Mouse (Mus musculus): ENCODE measurements around the gene Aloxe3. TPM values are rescaled to one million over a fixed set of nuclear protein-coding genes. Genes with fewer than 3 reads are reported as not detected.
A peak's percentile ranks its signal among the peaks of the same experiment; 100 is the strongest.
"Not testable (repeated sequence)": the region's sequence is repeated elsewhere in the genome, so short reads cannot be mapped to it uniquely, and the experiment has no call there.

The Aloxe3 gene
- not detected for total RNA-seq (2021)

DNA sequence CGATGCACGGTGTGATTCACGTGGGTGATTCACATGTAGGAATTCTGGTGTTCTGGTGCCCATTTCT, at the start of gene Aloxe3:
Gene Aloxe3, plus strand, starts transcription at position 45 of the 67 bp plus-strand sequence.
- DNase-seq = no peak
- intact Hi-C loops (cut with DNase I) = loop anchor here (5.0 kb wide), 2 partner anchors 117 to 223 kb away; partner anchors contain the start of gene Rpl26

DNA sequence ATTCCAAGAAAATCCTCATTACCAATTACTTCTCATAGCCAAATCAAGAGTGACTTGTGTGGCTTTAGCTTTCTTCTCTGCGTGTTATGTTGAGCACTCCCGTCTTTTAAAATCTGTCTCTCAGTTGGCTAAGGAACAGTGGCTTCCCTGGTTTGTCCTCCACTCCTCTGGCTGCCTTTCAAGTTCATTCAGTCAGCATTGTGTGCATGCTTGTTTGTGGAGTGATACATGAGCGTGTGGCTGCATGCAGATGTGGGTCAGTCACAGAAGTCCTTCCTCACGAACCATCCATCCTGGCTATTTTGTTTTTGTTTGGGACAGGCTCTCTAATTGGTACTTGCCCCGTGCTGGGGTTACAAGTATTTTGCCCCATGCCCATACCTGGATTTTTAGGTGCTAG, 49.1 kb upstream of the Aloxe3 start:
- intact Hi-C loops (cut with DNase I) = no loop called here
- no peak for DNase-seq

DNA sequence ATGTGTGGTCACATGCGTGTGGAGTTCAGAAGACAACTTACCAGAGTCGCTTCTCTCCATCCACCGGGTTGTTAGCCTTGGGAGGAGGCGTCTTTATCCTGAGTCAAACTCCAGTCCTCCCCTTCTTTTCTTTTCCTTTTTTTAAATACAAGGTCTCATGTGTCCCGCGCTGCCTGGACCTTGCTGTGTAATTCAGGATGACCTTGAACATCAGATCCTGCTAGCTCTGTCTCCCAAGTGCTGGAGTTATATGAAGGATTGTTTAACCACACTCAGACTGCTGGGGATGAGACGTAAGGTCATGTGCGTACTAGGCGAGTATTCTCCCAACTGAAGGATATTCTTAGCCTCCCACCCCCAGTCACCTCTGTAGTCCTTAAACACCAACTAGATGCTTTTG, 48.4 kb upstream of the Aloxe3 start:
- no peak for DNase-seq
- intact Hi-C loops (cut with DNase I) = no loop called here

DNA sequence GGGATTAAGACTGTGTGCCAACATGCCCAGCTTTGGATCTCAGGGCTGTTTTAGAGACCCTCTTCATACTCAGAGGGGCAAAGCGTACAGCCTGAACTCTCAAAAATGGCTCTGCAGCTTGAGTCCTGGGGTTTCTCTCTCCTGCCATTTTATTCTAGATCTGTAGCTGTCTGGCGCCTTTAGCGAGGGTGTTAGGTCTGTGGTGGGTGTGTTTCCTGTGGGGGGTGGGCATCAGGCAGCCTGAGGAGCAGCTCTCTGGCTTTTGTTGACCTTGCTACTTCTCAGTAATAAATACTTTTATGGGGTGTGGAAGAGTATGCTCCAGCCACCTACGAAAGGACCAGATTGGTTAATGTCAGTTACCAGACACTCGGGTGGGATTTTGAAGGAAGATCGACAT, 47.7 kb upstream of the Aloxe3 start:
- no peak for DNase-seq
- intact Hi-C loops (cut with DNase I) = no loop called here

DNA sequence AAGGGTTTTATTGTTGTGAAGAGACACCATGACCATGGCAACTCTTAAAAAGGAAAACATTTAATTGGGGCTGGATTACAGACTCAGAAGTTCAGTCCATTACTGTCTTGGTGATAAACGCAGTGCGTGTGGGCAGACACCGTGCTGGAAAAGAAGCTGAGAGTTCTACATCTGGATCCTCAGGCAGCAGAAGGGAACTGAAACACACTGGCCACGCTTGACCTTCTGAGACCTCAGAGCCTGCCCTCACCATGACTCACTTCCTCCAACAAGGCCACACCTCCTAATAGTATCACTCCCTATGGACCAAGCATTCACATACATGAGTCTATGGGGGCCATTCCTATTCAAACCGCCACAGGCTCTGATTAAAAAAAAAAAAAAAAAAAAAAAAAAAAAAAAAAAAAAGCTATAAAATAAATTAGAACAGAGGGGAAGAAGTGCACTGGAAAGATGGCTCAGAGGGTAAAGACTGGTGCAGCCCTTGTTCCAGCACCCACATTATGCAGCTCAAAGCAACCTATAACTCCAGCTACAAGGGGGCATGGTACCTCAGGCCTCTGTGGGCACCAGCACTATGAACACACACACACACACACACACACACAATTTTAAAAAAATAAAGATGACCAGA, 46.8 kb upstream of the Aloxe3 start:
- intact Hi-C loops (cut with DNase I) = no loop called here
- peak in 1 of 2 experiments; percentile 18 for DNase-seq

DNA sequence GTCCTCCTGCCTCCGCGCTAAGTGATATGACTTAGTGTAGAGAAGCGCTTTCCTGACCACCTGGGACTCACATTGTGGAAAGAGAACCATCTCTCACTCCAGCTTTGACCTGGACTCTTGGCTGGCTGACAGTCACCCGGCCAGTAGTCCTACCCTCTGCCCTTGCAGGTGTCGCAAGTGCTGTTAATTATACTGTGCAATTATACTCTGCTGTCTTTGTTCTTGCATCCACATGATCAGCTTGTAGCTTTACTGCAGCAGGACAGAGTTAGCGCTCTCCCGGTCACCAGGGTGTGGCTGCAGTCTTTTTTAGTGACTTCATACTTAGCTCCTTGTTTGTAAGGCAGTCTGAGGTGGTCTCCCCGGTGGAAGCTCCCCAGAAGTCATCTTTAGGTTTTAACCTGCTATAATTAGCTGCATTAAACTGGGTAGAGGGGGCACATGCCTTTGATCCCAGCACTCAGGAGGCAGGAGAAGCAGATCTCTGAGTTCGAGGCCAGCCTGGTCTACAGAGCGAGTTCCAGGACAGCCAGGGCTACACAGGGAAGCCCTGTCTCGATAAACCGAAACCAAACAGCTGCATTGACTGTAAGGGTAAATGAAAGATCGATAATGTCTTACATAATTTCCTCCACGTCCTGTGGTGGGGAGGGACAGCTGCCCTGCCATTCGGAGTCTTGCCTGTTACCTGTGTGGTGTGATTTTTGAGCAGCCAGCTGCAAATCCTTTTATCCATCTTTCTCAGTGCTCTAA, 45.4 kb upstream of the Aloxe3 start:
- intact Hi-C loops (cut with DNase I) = no loop called here
- DNase-seq = no peak

DNA sequence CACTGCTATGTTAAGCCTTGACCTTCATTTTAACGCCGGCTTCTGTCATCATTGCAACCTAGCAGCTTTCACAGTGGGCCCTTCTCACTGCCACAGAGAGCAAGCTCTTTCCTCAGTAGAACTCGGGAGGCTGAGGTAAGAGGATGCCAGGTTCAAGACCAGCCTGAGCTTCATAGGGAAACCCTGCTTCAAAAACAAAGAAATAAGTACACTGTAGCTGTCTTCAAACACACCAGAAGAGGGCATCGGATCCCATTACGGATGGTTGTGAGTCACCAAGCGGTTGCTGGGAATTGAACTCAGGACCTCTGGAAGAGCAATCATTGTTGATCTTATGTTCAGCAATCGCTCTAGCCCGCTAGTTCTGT, 44.9 kb upstream of the Aloxe3 start:
- intact Hi-C loops (cut with DNase I) = no loop called here
- no peak for DNase-seq

DNA sequence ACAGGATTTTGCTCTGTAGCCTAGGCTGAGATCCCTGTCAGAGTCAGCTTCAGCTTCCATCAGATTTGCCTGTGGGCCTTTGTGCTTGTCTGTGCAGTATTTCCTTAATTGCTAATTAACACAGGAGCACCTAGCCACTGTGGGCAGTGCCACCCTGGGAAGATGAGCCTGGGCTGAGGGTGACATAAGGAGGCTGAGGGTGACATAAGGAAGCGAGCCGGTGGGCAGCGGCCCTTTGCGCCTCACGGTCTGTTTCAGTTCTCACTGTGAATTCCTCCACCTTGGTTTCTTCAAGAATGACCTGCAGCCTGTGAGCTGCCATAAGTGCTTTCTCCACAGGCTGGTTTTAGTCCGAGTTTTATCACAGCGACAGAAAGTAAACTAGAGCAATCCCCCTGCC, 44.1 kb upstream of the Aloxe3 start:
- intact Hi-C loops (cut with DNase I) = no loop called here
- no peak for DNase-seq

DNA sequence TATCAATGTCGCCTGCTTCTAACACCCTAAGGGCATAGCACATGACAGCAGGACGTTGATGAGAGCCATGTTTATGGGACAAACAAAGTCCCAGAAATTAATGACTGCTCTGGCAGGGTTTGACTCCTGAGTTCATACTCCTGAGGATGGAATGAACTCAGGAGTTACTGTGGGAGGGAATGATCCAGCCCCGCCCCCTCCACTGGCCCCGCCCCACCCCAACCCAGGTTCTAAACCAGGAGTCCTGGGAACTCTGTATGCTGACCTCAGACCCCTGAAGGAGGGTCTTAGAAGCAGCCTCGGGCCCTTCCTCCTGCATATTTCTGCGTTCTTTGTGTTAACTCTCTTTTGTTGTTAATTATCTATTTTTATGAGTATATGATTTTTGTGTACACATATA, 40.1 kb upstream of the Aloxe3 start:
- intact Hi-C loops (cut with DNase I) = no loop called here
- DNase-seq = no peak

DNA sequence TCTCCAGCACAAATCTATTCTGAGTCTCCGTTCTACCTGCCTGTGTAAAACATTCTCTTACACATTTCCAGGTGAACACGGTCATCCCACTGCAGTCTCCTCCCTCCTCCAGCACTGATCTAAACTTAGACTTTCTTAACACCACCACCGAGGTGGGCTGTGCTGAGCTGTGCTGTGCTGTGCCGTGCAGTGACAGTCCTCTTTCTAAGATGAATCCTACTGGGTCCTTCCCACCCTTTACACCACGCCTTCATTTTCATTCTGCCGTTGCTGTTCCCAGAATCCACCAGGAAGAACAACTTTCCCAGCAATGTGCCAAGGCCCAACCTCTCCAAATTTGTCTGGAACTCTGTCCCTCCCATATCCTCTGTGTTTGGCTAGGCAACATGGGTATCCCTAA, 39.3 kb upstream of the Aloxe3 start:
- no peak for DNase-seq
- intact Hi-C loops (cut with DNase I) = no loop called here

DNA sequence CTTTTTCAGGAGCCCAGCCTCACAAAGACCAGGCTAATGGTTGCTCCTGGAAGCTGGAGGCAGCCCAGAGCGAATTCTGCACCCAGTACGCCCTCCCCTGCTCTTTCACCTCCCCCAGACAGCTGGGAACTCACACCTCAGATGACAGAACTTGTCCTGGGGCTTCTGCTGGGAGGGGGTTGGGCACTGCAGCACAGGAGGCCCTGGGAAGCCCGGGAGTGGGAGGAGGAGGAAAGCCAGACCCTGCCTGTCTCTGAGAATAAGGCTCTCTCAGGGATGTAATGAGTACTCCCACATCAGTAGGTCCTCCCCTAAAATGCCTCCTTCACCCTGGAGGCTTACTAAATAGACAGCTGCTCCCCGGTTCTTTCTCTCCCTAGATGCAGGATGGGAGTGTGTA, 38.6 kb upstream of the Aloxe3 start:
- no peak for DNase-seq
- intact Hi-C loops (cut with DNase I) = no loop called here

DNA sequence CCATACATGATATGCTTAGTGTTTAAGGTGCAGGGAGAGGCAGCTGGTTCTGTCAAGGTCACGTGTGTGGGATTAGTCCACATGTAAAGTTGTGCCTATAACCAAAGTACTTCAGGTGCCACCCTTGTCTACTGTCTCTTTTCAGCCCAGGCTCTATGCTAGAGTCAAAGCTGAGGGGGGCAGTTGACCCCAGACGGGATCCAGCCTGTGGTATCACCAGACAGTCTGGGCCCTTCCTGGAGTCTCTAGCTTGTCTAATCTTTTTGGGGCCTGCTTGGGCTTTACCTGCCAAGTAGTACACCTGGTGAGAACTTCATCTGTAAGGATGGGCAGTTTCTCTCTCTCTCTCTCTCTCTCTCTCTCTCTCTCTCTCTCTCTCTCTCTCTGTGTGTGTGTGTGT, 38.1 kb upstream of the Aloxe3 start:
- intact Hi-C loops (cut with DNase I) = no loop called here
- no peak for DNase-seq

DNA sequence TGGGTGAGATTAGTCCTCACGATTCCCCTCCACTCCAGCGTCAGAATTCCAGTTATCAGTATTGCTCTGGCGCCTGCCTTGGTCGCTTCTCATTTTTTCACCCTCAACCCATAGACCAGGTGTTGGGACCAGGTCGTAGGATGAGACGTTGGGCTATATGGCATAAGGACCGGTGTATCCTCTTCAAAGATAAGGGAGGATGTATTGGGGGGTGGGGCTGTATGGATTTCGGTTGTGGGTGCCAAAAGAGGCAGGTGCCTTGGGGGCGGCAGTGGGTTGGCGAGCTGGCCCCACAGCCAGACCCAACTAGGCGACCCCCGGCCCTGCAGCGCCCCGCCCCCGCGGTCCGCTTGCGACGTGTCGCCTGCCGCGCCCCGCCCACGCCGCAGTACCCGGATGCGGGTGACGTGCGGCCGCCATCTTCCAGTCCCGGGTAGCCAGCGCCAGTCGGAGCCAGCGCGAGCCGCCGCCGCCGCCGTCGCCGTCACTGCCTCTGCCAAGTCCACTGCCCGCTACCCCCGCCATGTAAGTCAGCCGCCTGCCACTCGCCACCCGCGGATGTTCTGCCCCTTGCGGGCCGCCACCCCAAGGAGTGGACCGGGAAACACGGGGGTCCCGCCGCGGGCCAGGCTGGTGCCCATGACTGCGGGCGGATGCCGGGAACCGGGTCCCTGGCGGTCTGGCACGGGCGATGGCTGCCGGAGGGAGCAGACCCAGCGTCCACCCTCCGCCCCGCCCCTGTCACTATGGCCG, 37.4 kb upstream of the Aloxe3 start, which contains the start of gene Vamp2:
Gene Vamp2, plus strand, starts transcription at position 388 of the 753 bp plus-strand sequence.
- intact Hi-C loops (cut with DNase I) = loop anchor here (2.0 kb wide), 1 partner anchor 17 kb away; the partner anchor contains the start of gene Tmem107
- DNase-seq = peak; percentile 93 to 94

DNA sequence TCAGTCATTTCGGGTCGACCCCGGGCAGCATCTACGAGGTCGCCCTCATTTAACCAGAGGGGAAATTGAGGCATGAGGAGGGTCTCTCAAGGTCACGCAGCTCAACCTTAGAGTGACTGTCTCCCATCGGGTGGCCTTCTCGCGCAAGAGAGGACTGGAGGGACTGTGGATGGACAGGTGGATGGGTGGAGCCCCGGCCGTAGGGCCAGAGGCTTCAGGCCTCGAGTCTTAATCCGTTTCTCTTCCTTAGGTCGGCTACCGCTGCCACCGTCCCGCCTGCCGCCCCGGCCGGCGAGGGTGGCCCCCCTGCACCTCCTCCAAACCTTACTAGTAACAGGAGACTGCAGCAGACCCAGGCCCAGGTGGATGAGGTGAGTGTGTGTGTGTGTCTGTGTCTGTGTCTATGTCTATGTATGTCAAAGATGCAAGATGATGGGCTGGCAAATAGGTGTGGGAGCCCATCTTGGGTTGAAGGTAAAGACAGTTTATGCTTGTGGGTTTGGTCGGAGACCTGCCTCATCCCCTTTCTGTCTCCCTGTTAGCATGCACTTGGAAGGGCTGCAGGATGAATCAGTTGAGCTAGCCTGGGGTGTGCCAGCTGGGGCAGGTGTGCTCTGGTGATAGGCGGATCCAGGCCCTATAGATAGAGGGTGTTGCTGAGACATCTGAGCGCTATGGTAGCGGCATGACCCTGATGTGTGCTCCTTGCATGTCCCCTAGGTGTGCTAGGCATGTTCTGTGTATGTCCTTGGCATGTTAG, 36.7 kb upstream of the Aloxe3 start:
- intact Hi-C loops (cut with DNase I) = loop anchor here (2.0 kb wide), 1 partner anchor 18 kb away; the partner anchor contains the start of gene Tmem107
- DNase-seq = peak in 1 of 2 experiments; percentile 7

DNA sequence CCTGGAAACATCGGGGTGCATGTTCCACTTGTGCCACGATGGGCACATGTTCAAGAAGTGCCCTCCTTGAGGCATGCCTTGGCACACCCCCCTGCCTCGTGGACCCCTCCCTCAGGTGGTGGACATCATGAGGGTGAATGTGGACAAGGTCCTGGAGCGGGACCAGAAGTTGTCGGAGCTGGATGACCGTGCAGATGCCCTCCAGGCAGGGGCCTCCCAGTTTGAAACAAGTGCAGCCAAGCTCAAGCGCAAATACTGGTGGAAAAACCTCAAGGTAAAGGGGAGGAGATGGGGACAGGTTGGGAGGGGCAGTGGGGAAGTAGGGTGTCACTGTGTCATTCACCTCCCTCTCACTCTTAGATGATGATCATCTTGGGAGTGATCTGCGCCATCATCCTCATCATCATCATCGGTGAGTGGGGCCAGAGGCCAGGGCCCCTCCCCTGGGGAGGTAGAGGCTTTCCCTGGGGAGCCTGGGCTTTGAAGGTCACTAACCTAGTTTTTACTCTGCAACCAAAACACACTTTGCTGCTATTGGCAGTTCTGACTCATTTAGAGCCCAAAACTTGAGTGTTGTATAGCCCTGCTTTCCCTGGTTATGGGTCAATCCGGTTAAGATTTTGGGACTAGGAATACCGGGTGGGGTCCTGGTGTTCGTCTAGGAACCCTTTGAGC, 35.9 kb upstream of the Aloxe3 start:
- intact Hi-C loops (cut with DNase I) = loop anchor here (2.0 kb wide), 1 partner anchor 19 kb away; the partner anchor contains the start of gene Tmem107
- peak in 1 of 2 experiments; percentile 15 for DNase-seq

DNA sequence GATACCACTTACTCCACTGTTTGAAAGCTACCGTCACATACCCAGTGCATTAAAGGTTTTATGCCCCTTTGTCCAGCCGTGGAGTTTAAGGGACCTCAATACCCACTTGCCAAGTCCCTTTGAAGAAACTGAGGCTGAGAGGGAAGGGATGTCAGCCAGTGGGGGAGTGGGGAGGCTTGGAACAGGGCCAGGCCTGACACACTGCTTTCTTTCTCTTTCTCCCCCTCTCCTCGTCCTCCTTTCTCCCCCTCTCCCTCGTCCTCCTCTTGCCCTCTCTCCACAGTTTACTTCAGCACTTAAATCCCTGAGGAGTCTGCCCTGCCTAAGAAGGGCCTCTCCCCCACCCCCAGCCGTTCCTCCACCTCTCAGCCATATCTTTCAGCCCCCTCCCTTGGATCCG, 35.3 kb upstream of the Aloxe3 start:
- intact Hi-C loops (cut with DNase I) = no loop called here
- DNase-seq = peak in 1 of 2 experiments; percentile 10

DNA sequence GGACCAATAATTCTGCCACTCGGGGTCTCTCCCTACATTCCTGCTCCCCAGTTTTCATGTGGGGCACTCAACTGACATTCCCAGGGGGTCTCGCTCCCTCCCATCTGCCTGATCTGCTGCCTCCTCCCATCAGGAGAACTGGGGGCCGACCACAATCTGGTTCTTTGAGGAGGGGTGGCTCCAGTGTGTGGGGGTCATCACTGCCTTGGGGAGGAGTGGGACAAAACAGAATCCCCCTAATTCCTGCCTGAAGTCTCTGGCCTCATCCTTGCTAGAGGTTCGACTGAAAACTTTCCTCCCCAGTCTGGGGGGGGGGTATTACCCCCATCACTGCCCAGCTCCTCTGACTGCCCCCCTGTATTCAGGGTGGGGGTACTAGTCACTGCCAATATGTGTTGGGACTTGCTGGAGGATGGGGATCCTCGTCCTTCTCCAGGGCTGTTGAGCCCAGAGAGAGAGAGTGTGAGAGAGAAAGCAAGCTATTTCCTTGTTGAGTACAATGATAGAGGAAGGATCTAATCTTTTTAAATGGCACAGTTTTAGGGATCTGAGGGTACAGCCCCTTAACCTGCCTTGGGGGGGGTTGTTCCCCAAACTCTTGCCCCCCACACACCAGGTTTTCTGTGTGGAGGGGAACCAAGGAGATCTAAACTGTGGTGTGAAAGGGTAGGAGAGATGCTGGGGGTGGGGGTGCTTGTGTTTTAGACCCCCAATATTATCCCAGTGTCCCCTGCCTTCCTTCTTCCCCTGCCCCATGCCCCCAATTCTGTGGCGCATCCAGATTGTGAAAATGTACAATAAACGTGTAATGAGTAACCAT, 33.9 kb upstream of the Aloxe3 start:
- intact Hi-C loops (cut with DNase I) = loop anchor here (1.0 kb wide), 1 partner anchor 31 kb away; the partner anchor contains the start of gene 9130213A22Rik
- DNase-seq = no peak

DNA sequence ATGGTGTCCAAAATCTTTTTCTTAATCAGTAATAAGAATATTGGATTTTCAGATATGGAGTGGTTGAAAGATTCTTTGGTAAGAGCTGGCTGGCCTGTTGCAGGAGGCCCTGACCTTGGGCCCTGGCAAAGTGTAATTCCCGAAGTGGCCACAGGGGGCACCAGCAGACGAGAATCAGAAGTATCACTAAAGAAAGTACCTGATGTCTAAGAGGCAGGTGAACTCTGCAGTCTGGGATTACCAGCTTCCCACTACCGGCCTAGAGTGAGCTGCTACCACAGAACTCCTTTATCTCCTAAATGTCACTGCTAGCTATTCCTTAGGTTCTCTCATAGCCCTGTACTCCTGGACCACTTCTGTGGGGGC, 33.3 kb upstream of the Aloxe3 start:
- peak; percentile 90 to 96 for DNase-seq

DNA sequence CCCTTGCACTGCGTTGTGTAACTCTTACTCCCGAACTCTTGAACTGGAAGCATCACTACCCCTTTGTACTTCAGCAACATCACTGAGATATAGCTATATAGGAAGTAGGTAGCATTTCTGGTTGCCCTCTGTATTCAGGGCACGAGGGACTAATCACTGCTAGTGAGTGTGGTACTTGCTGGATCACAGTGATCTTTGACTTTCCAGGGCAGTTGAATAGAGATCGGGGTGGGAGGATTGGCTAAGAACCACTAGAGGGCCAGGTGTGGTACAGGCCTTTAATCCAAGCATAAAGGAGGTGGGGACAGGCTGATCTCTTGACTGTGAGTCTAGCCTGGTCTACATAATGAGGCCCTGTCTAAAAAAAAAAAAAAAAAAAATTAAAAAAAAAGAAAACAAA, 32.8 kb upstream of the Aloxe3 start:
- intact Hi-C loops (cut with DNase I) = loop anchor here (1.0 kb wide), 1 partner anchor 29 kb away; the partner anchor contains the start of gene 9130213A22Rik

More for the DNA sequence above, 33.3 kb upstream of the Aloxe3 start:
- intact Hi-C loops (cut with DNase I) = loop anchor here (1.0 kb wide), 1 partner anchor 30 kb away; the partner anchor contains the start of gene 9130213A22Rik

DNA sequence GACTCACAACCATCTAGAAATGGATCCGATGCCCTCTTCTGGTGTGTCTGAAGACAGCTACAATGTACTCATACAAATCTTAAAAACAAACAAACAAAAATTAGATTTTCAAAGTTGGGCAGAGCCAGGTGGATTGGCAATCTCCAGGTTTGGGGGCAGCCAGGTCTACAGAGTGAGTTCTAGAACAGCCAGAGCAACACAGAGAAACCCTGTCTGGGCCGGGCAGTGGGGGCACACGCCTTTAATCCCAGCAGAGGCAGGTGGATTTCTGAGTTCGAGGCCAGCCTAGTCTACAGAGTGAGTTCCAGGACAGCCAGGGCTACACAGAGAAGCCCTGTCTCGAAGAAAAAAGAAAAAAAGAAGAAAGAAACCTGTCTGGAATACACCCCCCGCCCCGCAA, 31.8 kb upstream of the Aloxe3 start:
- peak; percentile 17 to 18 for DNase-seq
- intact Hi-C loops (cut with DNase I) = not testable (repeated sequence)

More for the DNA sequence above, 32.8 kb upstream of the Aloxe3 start:
- no peak for DNase-seq

Measured in heart, postnatal 36 days (tissue).